Mouse (Mus musculus) embryonic facial prominence, embryonic 14.5 days (tissue): ENCODE data around the gene Zfp444. TPM values are rescaled to one million over a fixed set of nuclear protein-coding genes. Genes with fewer than 3 reads are reported as not detected.

Experiments
- ATAC-seq: fragments of 200-750 bp; cut with Nextera tagmentation; 2 replicates; pipeline ENCODE4 v1.8.0; 2017; ENCODE audit warnings: low read depth, moderate number of reproducible peaks, moderate TSS enrichment
- DNase-seq: peaks from one replicate; pipeline ENCODE4 v3.0.0-alpha.2; 2015; ENCODE audit warnings: low spot score
- H3K27ac ChIP-seq: fragments of 300-500 bp; sonication (generic); replicated peaks from 2 replicates; pipeline ENCODE4 v1.5.1; 2014; ENCODE audit warnings: low read depth, mild to moderate bottlenecking, low read length, moderate library complexity
- H3K27me3 ChIP-seq: fragments of 300-500 bp; sonication (generic); replicated peaks from 2 replicates; pipeline ENCODE4 v1.6.1; 2014; ENCODE audit warnings: low read length; ENCODE audit not compliant: control insufficient read depth, insufficient read depth
- H3K36me3 ChIP-seq: fragments of 300-500 bp; sonication (generic); 2 replicates; pipeline ENCODE4 v1.6.1; 2014; ENCODE audit warnings: low read length, mixed read lengths; ENCODE audit not compliant: control insufficient read depth, insufficient read depth
- H3K4me1 ChIP-seq: fragments of 300-500 bp; sonication (generic); 2 replicates; pipeline ENCODE4 v1.6.1; 2014; ENCODE audit warnings: antibody characterized with exemption, low read length; ENCODE audit not compliant: control insufficient read depth, insufficient read depth
- H3K4me2 ChIP-seq: fragments of 300-500 bp; sonication (generic); 2 replicates; pipeline ENCODE4 v1.6.1; 2014; ENCODE audit warnings: low read depth, mild to moderate bottlenecking, low read length, moderate library complexity, mixed read lengths
- H3K4me3 ChIP-seq: fragments of 300-500 bp; sonication (generic); 2 replicates; pipeline ENCODE4 v1.5.1; 2014; ENCODE audit warnings: low read depth, mild to moderate bottlenecking, low read length
- H3K9ac ChIP-seq: fragments of 300-500 bp; sonication (generic); 2 replicates; pipeline ENCODE4 v1.6.1; 2014; ENCODE audit warnings: low read depth, mild to moderate bottlenecking, low read length, moderate library complexity, mixed read lengths
- H3K9me3 ChIP-seq: fragments of 300-500 bp; sonication (generic); 2 replicates; pipeline ENCODE4 v1.6.1; 2016; ENCODE audit warnings: low read length; ENCODE audit not compliant: control insufficient read depth
- WGBS: fragments of 180-500 bp; shearing (Covaris S2); extraction: QIAGEN DNeasy Blood & Tissue Kit; methylation state at CpG from one replicate; pipeline ENCODE4 v1.1.7; 2014; 5-methylcytosine and 5-hydroxymethylcytosine counted together
- polyA plus RNA-seq: library from polyadenylated mRNA; unstranded; fragments of >200 nt; fragmentation: Nextera tagmentation; extraction: Ambion mirVana; gene quantifications from 2 replicates; pipeline ENCODE4 v1.2.1, GENCODE M21; 2014

Gene Zfp444
- polyA plus RNA-seq: 40.7 and 49.6 TPM in 2 replicates

GRCm38 (mm10) chr7:6172006-6172649, at the start of gene Zfp444:
Gene Zfp444, plus strand, starts transcription at chr7:6172226.
- DNase-seq (peak; percentile 99), ATAC-seq (peak; percentile 99)
- peak within 1 kb of the TSS; percentile 86 for H3K27ac ChIP-seq
- WGBS: 1% methylated on average over 37 of the region's 37 CpGs
- H3K36me3 ChIP-seq: peaks cover 9% of the 10 kb centered on the region; the same call in 1 of the 2 replicates
- peak within 1 kb of the TSS; percentile 89 for H3K4me2 ChIP-seq
- peak within 1 kb of the TSS; percentile 51 for H3K4me3 ChIP-seq
- peak within 1 kb of the TSS; percentile 79 for H3K9ac ChIP-seq
- H3K27me3 ChIP-seq: no peaks in the 10 kb centered on the region
- H3K4me1 ChIP-seq: peaks cover 9% of the 10 kb centered on the region; the same call in 1 of the 2 replicates
- H3K9me3 ChIP-seq: no peaks in the 10 kb centered on the region

GRCm38 (mm10) chr7:6126690-6127448, 45.2 kb upstream of the Zfp444 start:
- H3K4me3 ChIP-seq: no peak overlapping the region
- H3K9me3 ChIP-seq: 0 out of 2 replicates have a peak, but pooled peaks cover under 1% of the 10 kb centered on the region
- no peaks in the 10 kb centered on the region for H3K4me1 ChIP-seq
- peak; percentile 84 for ATAC-seq
- no peak overlapping the region for H3K4me2 ChIP-seq
- H3K9ac ChIP-seq: no peak overlapping the region
- H3K27me3 ChIP-seq: no peaks in the 10 kb centered on the region
- WGBS: 33% methylated on average over 7 of the region's 7 CpGs
- peak; percentile 87 for DNase-seq
- H3K36me3 ChIP-seq: peaks cover 9% of the 10 kb centered on the region
- H3K27ac ChIP-seq: no peak overlapping the region

- Histone ChIP-seq H3K36me3 (peaks cover 39% of the 10 kb centered on the region), H3K4me1 (no peaks in the 10 kb centered on the region), H3K4me2 (no peak overlapping the region), H3K4me3 (no peak overlapping the region), H3K27me3 (no peaks in the 10 kb centered on the region), H3K9me3 (peaks cover 11% of the 10 kb centered on the region), H3K27ac (no peak overlapping the region), H3K9ac (no peak overlapping the region)
- WGBS: 42% methylated on average over 4 of the region's 4 CpGs
- DNase-seq (no peak), ATAC-seq (no peak)
These were observed 41.7 kb upstream of the Zfp444 start for GRCm38 (mm10) chr7:6130346-6130745.

- H3K27ac ChIP-seq: no peak overlapping the region
- peaks cover 39% of the 10 kb centered on the region for H3K36me3 ChIP-seq
- no peaks in the 10 kb centered on the region for H3K4me1 ChIP-seq
- H3K27me3 ChIP-seq: no peaks in the 10 kb centered on the region
- no peak overlapping the region for H3K4me2 ChIP-seq
- H3K9ac ChIP-seq: no peak overlapping the region
- DNase-seq (no peak), ATAC-seq (no peak)
- 81% methylated on average over 29 of the region's 30 CpGs for WGBS
- peaks cover 11% of the 10 kb centered on the region for H3K9me3 ChIP-seq
- no peak overlapping the region for H3K4me3 ChIP-seq
These were observed 39.4 kb upstream of the Zfp444 start for GRCm38 (mm10) chr7:6132646-6133045.

- no peaks in the 10 kb centered on the region for H3K27me3 ChIP-seq
- no peaks in the 10 kb centered on the region for H3K4me1 ChIP-seq
- peaks cover 11% of the 10 kb centered on the region for H3K9me3 ChIP-seq
- no peak overlapping the region for H3K27ac ChIP-seq
- no peak overlapping the region for H3K4me2 ChIP-seq
- no peak for DNase-seq
- no peak overlapping the region for H3K9ac ChIP-seq
- H3K4me3 ChIP-seq: no peak overlapping the region
- ATAC-seq: no peak
- H3K36me3 ChIP-seq: peaks cover 42% of the 10 kb centered on the region
These were observed 35.5 kb upstream of the Zfp444 start for GRCm38 (mm10) chr7:6136497-6136896.

GRCm38 (mm10) chr7:6139295-6139694, 32.7 kb upstream of the Zfp444 start:
- no peak overlapping the region for H3K4me2 ChIP-seq
- H3K36me3 ChIP-seq: peaks cover 24% of the 10 kb centered on the region
- 66% methylated on average over 3 of the region's 3 CpGs for WGBS
- DNase-seq (peak; percentile 29), ATAC-seq (peak; percentile 21; the same call in 1 of the 2 replicates)
- no peak overlapping the region for H3K9ac ChIP-seq
- no peaks in the 10 kb centered on the region for H3K4me1 ChIP-seq
- H3K4me3 ChIP-seq: no peak overlapping the region
- H3K27me3 ChIP-seq: no peaks in the 10 kb centered on the region
- no peak overlapping the region for H3K27ac ChIP-seq
- no peaks in the 10 kb centered on the region for H3K9me3 ChIP-seq

GRCm38 (mm10) chr7:6143991-6144531, 28.0 kb upstream of the Zfp444 start:
- Histone ChIP-seq H3K27me3 (no peaks in the 10 kb centered on the region), H3K9me3 (no peaks in the 10 kb centered on the region), H3K27ac (no peak overlapping the region), H3K9ac (no peak overlapping the region), H3K4me2 (no peak overlapping the region), H3K4me1 (peaks cover 4% of the 10 kb centered on the region; the same call in 1 of the 2 replicates), H3K36me3 (peaks cover 16% of the 10 kb centered on the region), H3K4me3 (no peak overlapping the region)
- ATAC-seq: no peak
- 83% methylated on average over 2 of the region's 2 CpGs for WGBS
- DNase-seq: no peak

- H3K27me3 ChIP-seq: no peaks in the 10 kb centered on the region
- ATAC-seq (no peak), DNase-seq (peak; percentile 32)
- H3K27ac ChIP-seq: no peak overlapping the region
- H3K4me3 ChIP-seq: no peak overlapping the region
- H3K4me2 ChIP-seq: no peak overlapping the region
- WGBS: 80% methylated on average over 8 of the region's 8 CpGs
- no peak overlapping the region for H3K9ac ChIP-seq
- H3K36me3 ChIP-seq: peaks cover 12% of the 10 kb centered on the region
- H3K4me1 ChIP-seq: peaks cover 4% of the 10 kb centered on the region; the same call in 1 of the 2 replicates
- no peaks in the 10 kb centered on the region for H3K9me3 ChIP-seq
These were observed 26.4 kb upstream of the Zfp444 start for GRCm38 (mm10) chr7:6145423-6146188.
